Mouse (Mus musculus) liver, embryonic 14.5 days (tissue): ENCODE data around the gene Utp18. TPM values are rescaled to one million over a fixed set of nuclear protein-coding genes. Genes with fewer than 3 reads are reported as not detected.

Source experiments
- ATAC-seq: fragments of 200-750 bp; cut with Nextera tagmentation; 2 replicates; pipeline ENCODE4 v1.8.0; 2017; ENCODE audit warnings: moderate number of reproducible peaks, mild to moderate bottlenecking, moderate library complexity; ENCODE audit not compliant: insufficient read depth
- DNase-seq, 3 experiments: peaks; one replicate each; pipeline ENCODE4 v3.0.0-alpha.2; 2012 to 2013; ENCODE audit warnings: low read depth in 3 of 3, low spot score in 3 of 3
- H3K27ac ChIP-seq: fragments of 300-500 bp; sonication (generic); 2 replicates; pipeline ENCODE4 v1.5.1; 2014; ENCODE audit warnings: moderate library complexity, mild to moderate bottlenecking, control low read depth, inconsistent platforms
- H3K27me3 ChIP-seq: fragments of 300-500 bp; sonication (generic); 2 replicates; pipeline ENCODE4 v1.6.1; 2014; ENCODE audit warnings: mild to moderate bottlenecking, low read length, moderate library complexity; ENCODE audit not compliant: control insufficient read depth, insufficient read depth
- H3K36me3 ChIP-seq: fragments of 300-500 bp; sonication (generic); replicated peaks from 2 replicates; pipeline ENCODE4 v1.6.1; 2014; ENCODE audit warnings: low read depth; ENCODE audit not compliant: control insufficient read depth, insufficient read depth
- H3K4me1 ChIP-seq, 2 experiments: fragments of 200-500 bp in 1 of 2; fragments of 300-500 bp in 1 of 2; sonication (generic) in 1 of 2; replicated peaks; 2 replicates each; pipeline ENCODE4 v1.6.1; 2012 to 2014; ENCODE audit warnings: antibody characterized with exemption in 1 of 2, inconsistent platforms in 1 of 2, low read length in 1 of 2; ENCODE audit not compliant: control insufficient read depth in 2 of 2, insufficient read depth in 2 of 2
- H3K4me2 ChIP-seq: fragments of 300-500 bp; sonication (generic); 2 replicates; pipeline ENCODE4 v1.6.1; 2014; ENCODE audit warnings: low read depth, mild to moderate bottlenecking, control low read depth, moderate library complexity
- H3K4me3 ChIP-seq, 2 experiments: fragments of 200-500 bp in 1 of 2; fragments of 300-500 bp in 1 of 2; sonication (generic) in 1 of 2; 2 replicates each; pipeline ENCODE4 v1.5.1; 2012 to 2014; ENCODE audit warnings: low read depth in 2 of 2, low read length in 2 of 2, mild to moderate bottlenecking in 2 of 2, control low read depth in 1 of 2, inconsistent platforms in 1 of 2, moderate library complexity in 1 of 2; ENCODE audit not compliant: insufficient read depth in 1 of 2
- H3K9ac ChIP-seq: fragments of 300-500 bp; sonication (generic); replicated peaks from 2 replicates; pipeline ENCODE4 v1.6.1; 2014; ENCODE audit warnings: mild to moderate bottlenecking, control low read depth, moderate library complexity
- H3K9me3 ChIP-seq: fragments of 300-500 bp; sonication (generic); 2 replicates; pipeline ENCODE4 v1.6.1; 2016; ENCODE audit warnings: low read length, mixed read lengths; ENCODE audit not compliant: control insufficient read depth
- CTCF ChIP-seq: IDR thresholded peaks from 2 replicates; pipeline ENCODE4 v1.5.1; 2016; ENCODE audit warnings: antibody characterized with exemption, low read depth, control low read depth
- EP300 ChIP-seq: IDR thresholded peaks from 2 replicates; pipeline ENCODE4 v1.6.1; 2016; ENCODE audit warnings: antibody characterized with exemption, low read depth
- WGBS: fragments of 180-500 bp; shearing (Covaris S2); extraction: QIAGEN DNeasy Blood & Tissue Kit; methylation state at CpG from one replicate; pipeline ENCODE4 v1.1.7; 2014; ENCODE audit not compliant: insufficient replicate concordance; 5-methylcytosine and 5-hydroxymethylcytosine counted together
- polyA plus RNA-seq, 2 experiments: library from polyadenylated mRNA; depleted of rRNA in 1 of 2; stranded (reverse) in 1 of 2; unstranded in 1 of 2; fragments of >200 nt; fragmentation: Nextera tagmentation in 1 of 2; extraction: Ambion mirVana in 1 of 2; gene quantifications; 2 replicates each; pipeline versions ENCODE4 v1.2.1 to v1.2.3; 2012 to 2014

Gene Utp18
- polyA plus RNA-seq, 2 experiments: 11.0 to 16.2 TPM

DNA sequence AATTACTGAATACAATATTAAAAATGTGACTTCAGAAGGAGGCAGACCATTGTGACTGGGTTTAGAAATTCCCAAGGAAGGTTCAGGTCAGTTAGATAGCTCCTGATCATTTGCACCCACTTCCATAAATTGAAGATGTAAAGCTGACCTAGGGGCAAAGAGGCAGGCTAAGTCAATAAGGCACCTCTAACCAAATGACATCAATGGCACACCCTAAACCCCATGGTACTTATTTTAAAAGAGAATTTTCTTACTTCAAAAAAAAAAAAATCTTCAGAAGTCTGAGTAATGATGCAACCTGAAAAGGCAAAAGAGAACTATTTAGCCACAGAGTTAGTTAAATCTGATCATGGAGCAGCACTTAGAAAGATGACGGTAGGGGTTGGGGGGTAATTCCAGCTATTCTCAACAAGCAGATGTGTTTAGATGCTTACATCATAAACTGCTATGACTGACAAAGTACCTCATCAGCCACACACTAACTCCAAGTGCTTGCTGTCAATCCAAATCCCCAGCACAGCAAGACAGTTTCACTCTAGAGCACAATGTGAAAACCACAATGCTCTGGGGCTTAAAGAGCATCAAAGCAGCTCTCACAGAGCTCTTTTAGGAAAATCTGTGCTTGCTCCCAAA lies 24.9 kb downstream of the Utp18 start:
- Histone ChIP-seq H3K4me1 (no peaks in the 10 kb centered on the region), H3K9ac (no peak overlapping the region), H3K9me3 (no peaks in the 10 kb centered on the region), H3K4me2 (no peak overlapping the region), H3K27me3 (no peaks in the 10 kb centered on the region), H3K27ac (no peak overlapping the region), H3K36me3 (no peaks in the 10 kb centered on the region; the same call in 1 of the 2 replicates), H3K4me3 (no peak overlapping the region)
- no peak for ATAC-seq
- whole genome bisulfite sequencing: 83% methylated on average over 1 of the region's 1 CpGs
- DNase-seq: no peak
- no peak for TF ChIP-seq CTCF
- no peak for TF ChIP-seq EP300

DNA sequence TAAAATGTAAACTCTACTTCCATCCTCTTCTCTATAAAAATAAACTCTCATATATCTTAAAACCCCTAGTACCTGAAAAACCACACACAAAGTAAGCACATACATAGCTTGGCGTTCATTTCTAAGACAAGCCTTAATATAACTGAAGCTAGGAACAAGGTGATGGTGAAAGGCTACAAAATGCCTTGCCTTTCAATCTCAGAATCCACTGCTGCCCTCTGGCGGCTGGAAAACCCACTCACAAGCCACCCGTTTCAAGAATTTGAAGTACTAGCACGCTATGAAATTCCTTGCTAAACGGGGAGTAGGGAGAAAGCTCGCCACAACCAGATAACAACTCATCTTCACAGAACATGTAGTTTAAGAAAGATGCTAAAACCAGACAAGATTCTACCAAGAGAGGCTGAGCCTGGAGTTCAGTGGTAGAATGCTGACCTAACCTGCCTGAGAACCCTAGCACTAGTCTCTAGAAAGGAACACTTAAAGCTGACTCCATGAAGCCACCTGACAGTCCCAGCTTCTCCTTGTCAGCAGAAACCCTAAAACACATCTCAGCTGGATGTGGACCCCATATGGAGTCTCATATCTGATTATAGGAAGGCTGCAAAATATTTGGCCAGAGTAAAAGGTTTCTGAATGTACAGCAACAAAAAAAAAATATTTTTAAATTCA lies 29.1 kb downstream of the Utp18 start:
- H3K9ac ChIP-seq: no peak overlapping the region
- H3K27me3 ChIP-seq: no peaks in the 10 kb centered on the region
- no peaks in the 10 kb centered on the region for H3K9me3 ChIP-seq
- no peaks in the 10 kb centered on the region for H3K36me3 ChIP-seq
- WGBS: 3% methylated on average over 6 of the region's 6 CpGs
- H3K4me1 ChIP-seq: no peaks in the 10 kb centered on the region
- H3K27ac ChIP-seq: no peak overlapping the region
- ATAC-seq: no peak
- peak; percentile 13 to 19 (median 16) for DNase-seq
- no peak overlapping the region for H3K4me3 ChIP-seq
- TF ChIP-seq CTCF (peak; percentile 75), EP300 (no peak)
- H3K4me2 ChIP-seq: no peak overlapping the region

DNA sequence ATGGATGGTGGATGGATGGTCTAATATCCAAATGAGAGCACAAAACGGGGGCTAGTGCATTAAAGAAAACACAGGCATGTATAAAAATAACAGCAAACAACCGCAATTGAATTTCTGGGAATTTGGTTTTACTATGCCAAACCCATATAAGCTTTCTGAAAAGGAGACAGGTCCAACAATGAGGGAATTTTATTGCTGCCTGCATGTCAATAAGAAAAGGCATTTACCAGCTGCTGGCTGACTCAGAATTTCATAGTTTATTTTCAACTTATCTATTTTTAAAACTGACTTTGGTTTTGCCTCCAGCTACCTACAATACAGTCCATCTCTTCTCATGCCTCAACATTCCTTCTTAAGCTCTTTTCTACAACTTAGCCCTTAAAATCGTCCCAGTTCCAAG lies 33.0 kb downstream of the Utp18 start:
- Histone ChIP-seq H3K4me3 (no peak overlapping the region), H3K4me2 (no peak overlapping the region), H3K9ac (no peak overlapping the region), H3K27ac (no peak overlapping the region), H3K27me3 (no peaks in the 10 kb centered on the region), H3K4me1 (no peaks in the 10 kb centered on the region), H3K9me3 (no peaks in the 10 kb centered on the region), H3K36me3 (no peaks in the 10 kb centered on the region)
- 55% methylated on average over 3 of the region's 3 CpGs for WGBS
- DNase-seq (no peak), ATAC-seq (no peak)
- TF ChIP-seq CTCF (no peak), EP300 (no peak)

- Histone ChIP-seq H3K36me3 (no peaks in the 10 kb centered on the region), H3K4me1 (no peaks in the 10 kb centered on the region), H3K27ac (no peak overlapping the region), H3K9me3 (no peaks in the 10 kb centered on the region), H3K4me3 (no peak overlapping the region), H3K4me2 (no peak overlapping the region), H3K9ac (no peak overlapping the region), H3K27me3 (no peaks in the 10 kb centered on the region)
- WGBS: 31% methylated on average over 2 of the region's 2 CpGs
- ATAC-seq (no peak), DNase-seq (no peak)
- TF ChIP-seq CTCF: no peak
- no peak for TF ChIP-seq EP300
Observed at GRCm38 (mm10) chr11:93847342-93847741, 38.2 kb downstream of the Utp18 start.

DNA sequence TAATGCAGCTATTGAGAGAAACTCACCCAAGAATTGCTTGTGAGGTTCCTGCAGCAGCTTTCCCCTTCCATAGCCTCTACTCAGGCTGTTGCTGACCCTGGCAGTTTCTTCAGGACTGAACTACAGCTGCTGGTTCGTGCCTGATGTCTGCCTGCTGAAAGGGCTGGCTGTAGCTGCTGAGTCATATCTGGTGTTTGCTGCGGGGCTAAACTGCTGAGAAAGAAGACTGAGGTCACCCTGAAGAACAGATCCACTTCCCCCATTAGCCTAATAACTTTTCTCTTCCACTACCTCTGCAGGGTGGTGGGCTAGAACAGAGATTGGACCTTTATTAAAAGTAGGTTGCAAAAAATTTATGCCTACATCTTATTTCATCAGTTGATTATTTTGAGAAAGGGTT lies 49.8 kb downstream of the Utp18 start:
- no peak for TF ChIP-seq EP300
- no peak for TF ChIP-seq CTCF
- no peak for DNase-seq

More for the DNA sequence above, 49.8 kb downstream of the Utp18 start:
- WGBS: 7% methylated on average over 2 of the region's 2 CpGs
- no peak overlapping the region for H3K4me3 ChIP-seq
- H3K27me3 ChIP-seq: no peaks in the 10 kb centered on the region
- no peak overlapping the region for H3K9ac ChIP-seq
- H3K4me2 ChIP-seq: no peak overlapping the region
- no peaks in the 10 kb centered on the region for H3K36me3 ChIP-seq
- no peak for ATAC-seq
- no peaks in the 10 kb centered on the region for H3K4me1 ChIP-seq
- no peaks in the 10 kb centered on the region for H3K9me3 ChIP-seq
- no peak overlapping the region for H3K27ac ChIP-seq
